Mouse (Mus musculus) right cerebral cortex, adult 18-20 months (tissue): ENCODE measurements around the gene Tsen15.
A peak's percentile ranks its signal among the peaks of the same experiment; 100 is the strongest.

Source experiments
- DNase-seq: peaks from one replicate; pipeline ENCODE4 v3.0.0; 2022; ENCODE audit warnings: mixed read lengths

Tsen15 gene

GRCm38 (mm10) chr1:152384589-152384988 lies 1.9 kb downstream of the Tsen15 start:
- no peak for DNase-seq

GRCm38 (mm10) chr1:152378311-152378710 lies 8.2 kb downstream of the Tsen15 start:
- no peak for DNase-seq

GRCm38 (mm10) chr1:152369139-152369538 lies 17.3 kb downstream of the Tsen15 start:
- DNase-seq: peak; percentile 79

- no peak for DNase-seq
These were observed 18.0 kb downstream of the Tsen15 start for GRCm38 (mm10) chr1:152368311-152369088.

GRCm38 (mm10) chr1:152356721-152357120 lies 29.8 kb downstream of the Tsen15 start:
- DNase-seq: no peak

GRCm38 (mm10) chr1:152347946-152348345 lies 38.5 kb downstream of the Tsen15 start:
- no peak for DNase-seq

GRCm38 (mm10) chr1:152324024-152324423 lies 62.5 kb downstream of the Tsen15 start:
- no peak for DNase-seq
